Mouse (Mus musculus) frontal cortex, adult (tissue): ENCODE results near the gene Eif4a3.
"Not testable (repeated sequence)": the region's sequence is repeated elsewhere in the genome, so short reads cannot be mapped to it uniquely, and the experiment has no call there.

Experiments used
- ATAC-seq: cut with Nextera tagmentation; 2 replicates; pipeline ENCODE4 v1.9.2; 2017; ENCODE audit warnings: mild to moderate bottlenecking, moderate library complexity, mixed read lengths; ENCODE audit not compliant: low TSS enrichment

Gene Eif4a3

DNA sequence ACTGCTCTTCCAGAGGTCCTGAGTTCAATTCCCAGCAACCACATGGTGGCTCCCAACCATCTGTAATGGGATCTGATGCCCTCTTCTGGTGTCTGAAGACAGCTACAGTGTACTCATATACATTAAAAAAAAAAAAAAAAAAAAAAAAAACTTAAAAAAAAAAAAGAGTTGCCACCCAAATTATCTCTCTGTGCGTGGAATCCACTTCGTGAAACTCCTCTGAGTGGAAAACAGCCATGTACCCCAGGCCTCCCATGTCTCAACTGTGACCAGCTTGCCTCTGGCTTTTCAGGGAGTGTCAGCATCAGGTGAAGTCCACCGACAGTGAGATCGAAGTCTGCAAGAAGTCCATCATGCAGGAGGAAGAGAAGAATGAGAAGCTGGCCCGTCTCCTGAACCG is 54.3 kb downstream of the Eif4a3 start:
- ATAC-seq = not testable (repeated sequence)

- ATAC-seq = no peak
Measured at GRCm38 (mm10) chr11:119239480-119239879, 60.4 kb downstream of the Eif4a3 start.
